Mouse (Mus musculus) brain, embryonic 14.5 days (tissue): Measurements from ENCODE around the gene Ddx54.

Experiments used
- CTCF ChIP-seq: fragments of 200-500 bp; IDR thresholded peaks from 2 replicates; pipeline ENCODE4 v1.5.1; 2012; ENCODE audit warnings: inconsistent platforms, mild to moderate bottlenecking, moderate library complexity, borderline replicate concordance; ENCODE audit not compliant: insufficient read depth, insufficient read length; ENCODE audit errors: extremely low read depth
- POLR2A ChIP-seq: fragments of 200-500 bp; IDR thresholded peaks from 2 replicates; pipeline ENCODE4 v1.6.1; 2012; ENCODE audit warnings: mild to moderate bottlenecking, inconsistent platforms, borderline replicate concordance; ENCODE audit not compliant: poor library complexity, insufficient read depth, insufficient read length, severe bottlenecking; ENCODE audit errors: extremely low read depth

- no peak for TF ChIP-seq POLR2A
- TF ChIP-seq CTCF, result no peak
Measured at GRCm38 (mm10) chr5:120612822-120613604, 474 bp downstream of the Ddx54 start.
